Mouse (Mus musculus) neural tube, embryonic 13.5 days (tissue): ENCODE results near the gene Oxld1. TPM values are rescaled to one million over a fixed set of nuclear protein-coding genes. Genes with fewer than 3 reads are reported as not detected.

Source experiments
- ATAC-seq: fragments of 200-750 bp; cut with Nextera tagmentation; 2 replicates; pipeline ENCODE4 v1.8.0; 2017; ENCODE audit warnings: low read depth, mild to moderate bottlenecking, moderate TSS enrichment, moderate library complexity
- H3K27ac ChIP-seq: fragments of 300-500 bp; sonication (generic); replicated peaks from 2 replicates; pipeline ENCODE4 v1.5.1; 2015; ENCODE audit warnings: moderate library complexity, mild to moderate bottlenecking, inconsistent platforms
- H3K27me3 ChIP-seq: fragments of 300-500 bp; sonication (generic); 2 replicates; pipeline ENCODE4 v1.6.1; 2015; ENCODE audit warnings: mild to moderate bottlenecking, inconsistent platforms
- H3K36me3 ChIP-seq: fragments of 300-500 bp; sonication (generic); 2 replicates; pipeline ENCODE4 v1.6.1; 2015; ENCODE audit warnings: mild to moderate bottlenecking, inconsistent platforms
- H3K4me1 ChIP-seq: fragments of 300-500 bp; sonication (generic); replicated peaks from 2 replicates; pipeline ENCODE4 v1.6.1; 2015; ENCODE audit warnings: inconsistent platforms
- H3K4me2 ChIP-seq: fragments of 300-500 bp; sonication (generic); 2 replicates; pipeline ENCODE4 v1.6.1; 2015; ENCODE audit warnings: inconsistent platforms, mild to moderate bottlenecking, moderate library complexity
- H3K4me3 ChIP-seq: fragments of 300-500 bp; sonication (generic); 2 replicates; pipeline ENCODE4 v1.5.1; 2015; ENCODE audit warnings: mild to moderate bottlenecking, inconsistent platforms
- H3K9ac ChIP-seq: fragments of 300-500 bp; sonication (generic); 2 replicates; pipeline ENCODE4 v1.6.1; 2015; ENCODE audit warnings: moderate library complexity, mild to moderate bottlenecking, inconsistent platforms
- H3K9me3 ChIP-seq: fragments of 300-500 bp; sonication (generic); 2 replicates; pipeline ENCODE4 v1.6.1; 2016; ENCODE audit warnings: inconsistent platforms
- WGBS: fragments of 180-500 bp; shearing (Covaris S2); methylation state at CpG from one replicate; pipeline ENCODE4 v1.1.7; 2015; 5-methylcytosine and 5-hydroxymethylcytosine counted together
- polyA plus RNA-seq: library from polyadenylated mRNA; unstranded; fragments of >200 nt; fragmentation: Nextera tagmentation; extraction: Ambion mirVana; gene quantifications from 2 replicates; pipeline ENCODE4 v1.2.1, GENCODE M21; 2015

The Oxld1 gene
- polyA plus RNA-seq = 8.5 and 10.4 TPM in 2 replicates

DNA sequence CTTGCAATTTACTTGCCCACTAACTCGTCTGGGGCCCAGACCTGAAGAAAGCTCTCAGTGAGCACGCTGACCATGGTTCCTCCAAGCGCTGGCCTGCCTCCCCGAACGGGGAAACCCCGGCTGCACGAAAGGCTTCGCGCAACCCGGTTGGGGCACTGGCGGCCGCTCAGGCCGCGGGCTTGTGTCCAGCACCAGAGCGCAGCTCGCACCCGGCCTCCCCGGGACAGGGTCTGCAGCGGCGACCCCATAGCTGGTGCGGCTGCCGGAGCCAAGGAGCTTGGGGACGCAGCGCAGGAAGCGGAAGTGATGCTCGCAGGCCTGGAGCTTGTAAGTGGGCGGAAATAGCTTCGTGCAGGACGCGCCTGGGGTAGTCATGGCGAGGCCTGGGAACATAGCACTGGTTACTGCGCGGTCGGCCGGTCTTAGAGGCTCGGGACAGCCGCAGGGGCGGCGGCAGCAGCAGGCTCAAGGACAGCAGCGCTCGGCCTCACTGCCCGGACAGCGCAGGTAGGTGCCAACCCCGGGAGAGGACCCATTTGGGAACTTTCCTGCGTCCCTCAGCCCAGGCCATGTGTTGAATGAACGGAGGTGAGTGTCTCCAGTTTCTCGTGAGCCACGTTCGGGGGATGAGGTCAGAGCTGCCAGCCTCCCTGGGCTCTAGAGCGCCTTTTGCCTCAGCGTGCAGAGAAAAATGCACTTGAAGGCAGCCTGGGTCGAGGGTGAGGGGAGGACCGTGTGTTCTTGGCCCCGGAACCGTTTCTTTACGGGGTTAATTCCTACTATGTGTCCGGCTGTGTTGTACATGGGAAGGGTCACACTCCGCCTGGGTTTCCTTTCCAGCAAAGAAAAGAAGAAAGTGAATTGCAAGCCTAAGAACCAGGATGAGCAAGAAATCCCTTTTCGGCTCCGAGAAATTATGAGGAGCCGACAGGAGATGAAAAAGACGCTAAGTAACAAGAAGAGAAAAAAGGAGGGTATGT lies at the start of gene Oxld1, which contains the start of gene Ccdc137:
TSS of gene Oxld1 (minus strand) at position 297 of the 980 bp plus-strand sequence.
TSS of gene Ccdc137 (plus strand) at position 344 of the 980 bp plus-strand sequence.
- peak within 1 kb of the TSS; percentile 98 for H3K9ac ChIP-seq
- peak within 1 kb of the TSS; percentile 97 for H3K4me2 ChIP-seq
- H3K4me3 ChIP-seq = peak within 1 kb of the TSS; percentile 90
- peak within 1 kb of the TSS; percentile 84 for H3K27ac ChIP-seq
- peaks cover 35% of the 10 kb centered on the region for H3K36me3 ChIP-seq
- 5% methylated on average over 62 of the region's 62 CpGs for WGBS
- no peaks in the 10 kb centered on the region for H3K9me3 ChIP-seq
- peaks cover 25% of the 10 kb centered on the region for H3K4me1 ChIP-seq
- ATAC-seq = peak; percentile 91
- H3K27me3 ChIP-seq = no peaks in the 10 kb centered on the region

DNA sequence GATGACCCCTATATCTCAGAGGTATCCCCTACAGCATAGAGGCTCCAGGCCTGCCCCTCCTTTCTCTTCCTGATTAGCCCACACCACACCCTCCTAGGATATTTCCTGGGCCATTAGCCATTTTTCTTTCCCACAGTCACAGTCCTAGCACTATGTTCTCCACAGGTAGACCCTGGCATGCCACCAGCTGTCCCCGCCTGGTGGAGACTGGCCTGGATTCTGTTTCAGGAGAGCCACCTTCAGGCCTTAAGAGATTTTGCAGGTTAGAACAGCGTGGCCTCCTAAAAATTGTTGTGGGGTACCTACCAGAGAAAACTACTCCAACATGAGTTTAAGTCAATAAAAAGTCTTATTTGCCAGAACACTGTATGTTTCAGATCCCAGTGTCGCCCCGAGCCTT lies 49.0 kb upstream of the Oxld1 start:
- Histone ChIP-seq H3K9ac (no peak overlapping the region), H3K36me3 (no peaks in the 10 kb centered on the region), H3K27ac (no peak overlapping the region), H3K4me2 (no peak overlapping the region), H3K9me3 (no peaks in the 10 kb centered on the region), H3K4me1 (peaks cover 8% of the 10 kb centered on the region), H3K4me3 (no peak overlapping the region), H3K27me3 (no peaks in the 10 kb centered on the region)
- no peak for ATAC-seq
- 48% methylated on average over 4 of the region's 4 CpGs for WGBS

DNA sequence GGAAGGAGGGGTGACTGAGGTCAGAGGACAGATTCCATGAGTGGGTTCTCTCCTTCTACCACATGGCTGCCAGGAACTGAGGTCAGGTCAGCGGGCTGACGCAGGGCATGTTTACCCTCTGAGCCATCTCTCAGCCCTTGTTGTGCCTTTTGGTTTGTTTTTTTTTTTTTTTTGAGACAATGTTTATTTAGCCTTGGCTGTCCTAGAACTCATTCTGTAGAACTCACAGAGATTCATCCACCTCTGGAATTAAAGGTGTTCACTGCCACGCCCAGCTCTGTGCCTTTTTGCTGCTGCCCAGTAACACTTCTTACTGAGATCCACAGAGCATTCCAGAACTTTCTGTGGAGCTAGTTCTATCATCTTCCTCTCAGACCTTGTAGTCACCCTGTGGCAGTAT lies 47.8 kb upstream of the Oxld1 start:
- Histone ChIP-seq H3K36me3 (no peaks in the 10 kb centered on the region), H3K4me3 (no peak overlapping the region), H3K9ac (no peak overlapping the region), H3K4me1 (peaks cover 6% of the 10 kb centered on the region), H3K4me2 (no peak overlapping the region), H3K27me3 (no peaks in the 10 kb centered on the region), H3K27ac (no peak overlapping the region), H3K9me3 (no peaks in the 10 kb centered on the region)
- 95% methylated on average over 3 of the region's 3 CpGs for WGBS
- ATAC-seq = no peak

- Histone ChIP-seq H3K27ac (no peak overlapping the region), H3K9me3 (no peaks in the 10 kb centered on the region), H3K4me2 (no peak overlapping the region), H3K9ac (no peak overlapping the region), H3K36me3 (peaks cover 22% of the 10 kb centered on the region), H3K4me1 (no peaks in the 10 kb centered on the region), H3K27me3 (no peaks in the 10 kb centered on the region), H3K4me3 (no peak overlapping the region)
- no peak for ATAC-seq
- WGBS = 89% methylated on average over 4 of the region's 4 CpGs
These were observed 43.8 kb upstream of the Oxld1 start for GRCm38 (mm10) chr11:120501701-120502100.

DNA sequence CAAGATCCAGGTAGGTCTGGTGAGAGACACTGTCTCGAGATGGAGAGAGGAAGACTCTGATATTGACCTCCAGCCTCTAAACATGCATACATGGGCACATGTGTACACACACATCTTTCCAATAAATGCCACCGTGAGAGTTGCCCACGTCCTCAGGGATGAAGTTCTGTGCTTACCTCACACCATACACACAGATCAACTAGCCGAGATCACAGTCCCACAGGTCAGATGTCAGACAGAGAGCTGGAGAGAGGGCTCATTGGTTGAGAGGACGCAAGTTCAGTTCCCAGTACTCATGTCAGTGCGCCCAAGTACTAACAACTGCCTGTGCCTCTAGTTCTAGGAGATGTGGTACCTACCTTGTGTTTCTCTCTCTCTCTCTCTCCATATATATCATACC lies 43.1 kb upstream of the Oxld1 start:
- H3K27me3 ChIP-seq = no peaks in the 10 kb centered on the region
- H3K9me3 ChIP-seq = no peaks in the 10 kb centered on the region
- no peak overlapping the region for H3K4me2 ChIP-seq
- 65% methylated on average over 6 of the region's 6 CpGs for WGBS
- H3K27ac ChIP-seq = no peak overlapping the region
- no peak overlapping the region for H3K9ac ChIP-seq
- H3K36me3 ChIP-seq = peaks cover 29% of the 10 kb centered on the region
- H3K4me1 ChIP-seq = no peaks in the 10 kb centered on the region
- ATAC-seq = no peak
- H3K4me3 ChIP-seq = no peak overlapping the region

DNA sequence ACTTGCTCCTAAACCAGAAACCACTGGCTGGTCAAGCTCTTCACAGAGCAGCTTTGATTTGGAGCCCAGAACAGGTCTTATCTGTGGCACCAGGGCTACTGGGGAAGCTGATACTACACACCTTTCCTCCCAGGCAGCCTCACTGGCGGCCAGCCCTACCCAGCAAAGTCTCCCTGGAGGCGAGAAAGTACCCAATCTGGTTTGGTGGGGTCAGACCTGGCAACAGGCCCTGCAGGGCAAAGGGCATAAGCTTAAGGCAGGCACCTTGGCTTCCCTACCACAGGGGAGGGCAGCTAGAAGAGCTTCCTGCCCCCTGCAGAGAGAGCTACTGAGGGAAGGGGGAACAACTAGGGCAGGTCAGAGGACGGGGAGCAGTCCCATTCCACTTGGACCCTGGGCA lies 42.5 kb upstream of the Oxld1 start:
- Histone ChIP-seq H3K9ac (no peak overlapping the region), H3K36me3 (peaks cover 35% of the 10 kb centered on the region), H3K27ac (no peak overlapping the region), H3K4me2 (no peak overlapping the region), H3K4me1 (no peaks in the 10 kb centered on the region), H3K9me3 (no peaks in the 10 kb centered on the region), H3K4me3 (no peak overlapping the region), H3K27me3 (no peaks in the 10 kb centered on the region)
- 32% methylated on average over 3 of the region's 3 CpGs for WGBS
- ATAC-seq = no peak

- no peaks in the 10 kb centered on the region for H3K27me3 ChIP-seq
- peaks cover 40% of the 10 kb centered on the region for H3K36me3 ChIP-seq
- no peak for ATAC-seq
- WGBS = 84% methylated on average over 6 of the region's 6 CpGs
- H3K4me2 ChIP-seq = no peak overlapping the region
- no peak overlapping the region for H3K4me3 ChIP-seq
- H3K9ac ChIP-seq = no peak overlapping the region
- no peaks in the 10 kb centered on the region for H3K4me1 ChIP-seq
- H3K9me3 ChIP-seq = no peaks in the 10 kb centered on the region
- H3K27ac ChIP-seq = no peak overlapping the region
These were observed 42.0 kb upstream of the Oxld1 start for GRCm38 (mm10) chr11:120499894-120500293.

DNA sequence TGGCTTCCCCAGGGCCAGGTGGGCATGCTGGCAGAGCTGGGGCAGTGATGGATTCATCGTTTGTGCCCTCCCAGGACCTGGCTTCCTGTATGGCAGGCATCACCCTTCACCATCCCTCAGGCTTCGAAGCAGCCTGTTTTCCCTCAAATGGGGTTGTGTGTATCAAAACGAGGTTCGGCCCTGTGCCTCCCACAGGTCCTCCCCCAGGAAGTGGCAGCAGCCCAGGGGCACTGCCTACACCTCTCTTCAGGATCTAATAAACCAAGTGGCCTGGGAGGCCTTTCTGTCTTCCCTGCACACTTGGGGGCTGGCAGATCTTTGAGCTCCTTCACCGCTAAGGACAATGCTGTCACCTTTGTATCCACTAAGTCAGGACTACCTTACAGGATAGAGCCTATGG lies 41.0 kb upstream of the Oxld1 start:
- no peaks in the 10 kb centered on the region for H3K27me3 ChIP-seq
- no peak overlapping the region for H3K4me2 ChIP-seq
- H3K27ac ChIP-seq = no peak overlapping the region
- H3K9me3 ChIP-seq = no peaks in the 10 kb centered on the region
- peaks cover 47% of the 10 kb centered on the region for H3K36me3 ChIP-seq
- no peak for ATAC-seq
- peaks cover 1% of the 10 kb centered on the region for H3K4me1 ChIP-seq
- H3K9ac ChIP-seq = no peak overlapping the region
- no peak overlapping the region for H3K4me3 ChIP-seq
- 92% methylated on average over 5 of the region's 5 CpGs for WGBS

- Histone ChIP-seq H3K27me3 (no peaks in the 10 kb centered on the region), H3K9me3 (no peaks in the 10 kb centered on the region), H3K9ac (no peak overlapping the region), H3K4me1 (peaks cover 8% of the 10 kb centered on the region), H3K27ac (no peak overlapping the region), H3K36me3 (peaks cover 47% of the 10 kb centered on the region), H3K4me3 (no peak overlapping the region), H3K4me2 (no peak overlapping the region)
- ATAC-seq = no peak
- 90% methylated on average over 12 of the region's 12 CpGs for WGBS
These were observed 40.4 kb upstream of the Oxld1 start for GRCm38 (mm10) chr11:120498226-120498625.

GRCm38 (mm10) chr11:120497436-120497835 lies 39.6 kb upstream of the Oxld1 start:
- Histone ChIP-seq H3K4me3 (no peak overlapping the region), H3K9ac (no peak overlapping the region), H3K36me3 (peaks cover 47% of the 10 kb centered on the region), H3K27me3 (no peaks in the 10 kb centered on the region), H3K4me2 (no peak overlapping the region), H3K4me1 (peaks cover 16% of the 10 kb centered on the region), H3K9me3 (no peaks in the 10 kb centered on the region), H3K27ac (no peak overlapping the region)
- ATAC-seq = no peak
- WGBS = 94% methylated on average over 3 of the region's 3 CpGs

DNA sequence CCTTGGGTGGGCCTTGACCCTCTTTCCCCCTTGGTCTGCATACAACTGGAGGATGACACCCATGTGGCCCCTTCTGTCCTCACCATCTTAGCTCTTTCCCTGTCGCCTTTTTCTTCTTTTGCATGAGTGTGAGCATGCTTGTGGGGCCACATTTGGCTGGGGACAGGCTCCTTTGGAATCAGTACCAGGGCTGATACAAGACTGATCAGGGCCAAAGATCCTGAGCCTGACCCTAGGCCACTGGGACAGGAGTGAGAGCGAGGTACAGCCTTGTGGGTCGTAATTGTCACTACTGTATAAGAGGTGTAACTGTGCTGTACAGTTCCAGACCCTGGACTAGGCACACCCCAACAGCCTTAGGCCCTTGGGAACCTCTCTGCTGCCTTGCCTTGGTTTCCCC lies 36.0 kb upstream of the Oxld1 start:
- ATAC-seq = no peak
- H3K9me3 ChIP-seq = no peaks in the 10 kb centered on the region
- H3K9ac ChIP-seq = peak overlapping the region; percentile 84; the same call in 1 of the 2 replicates
- H3K36me3 ChIP-seq = peaks cover 47% of the 10 kb centered on the region
- peaks cover 39% of the 10 kb centered on the region for H3K4me1 ChIP-seq
- H3K4me3 ChIP-seq = no peak overlapping the region
- no peak overlapping the region for H3K27ac ChIP-seq
- peak overlapping the region; percentile 87 for H3K4me2 ChIP-seq
- WGBS = 84% methylated on average over 3 of the region's 3 CpGs
- no peaks in the 10 kb centered on the region for H3K27me3 ChIP-seq

DNA sequence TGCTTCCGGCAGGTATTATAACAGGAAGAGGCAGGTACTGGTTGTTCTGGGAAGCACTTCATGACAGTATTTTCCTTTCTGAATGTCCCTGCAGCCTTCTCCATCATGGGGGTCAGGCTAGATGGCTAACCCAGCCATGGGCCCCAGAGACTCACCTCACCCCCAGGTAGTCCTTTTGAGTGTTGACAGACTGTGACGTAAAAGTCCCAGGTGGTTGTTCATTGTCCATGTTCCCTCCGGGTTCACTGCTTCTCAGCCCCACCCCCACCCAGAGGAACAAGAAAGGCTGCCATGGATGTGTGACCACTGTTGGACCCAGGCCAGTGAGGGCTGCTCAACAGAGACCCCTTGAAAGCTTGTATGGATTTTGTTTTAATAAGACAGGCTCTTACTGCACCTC lies 35.5 kb upstream of the Oxld1 start:
- H3K4me1 ChIP-seq = peaks cover 39% of the 10 kb centered on the region
- H3K27me3 ChIP-seq = no peaks in the 10 kb centered on the region
- peak overlapping the region; percentile 84 for H3K9ac ChIP-seq
- no peak for ATAC-seq
- 59% methylated on average over 3 of the region's 3 CpGs for WGBS
- H3K9me3 ChIP-seq = no peaks in the 10 kb centered on the region
- H3K36me3 ChIP-seq = peaks cover 47% of the 10 kb centered on the region
- H3K4me3 ChIP-seq = peak overlapping the region; percentile 88
- peak overlapping the region; percentile 83 for H3K27ac ChIP-seq
- H3K4me2 ChIP-seq = peak overlapping the region; percentile 87
